Mouse (Mus musculus) heart, postnatal 0 days (tissue): ENCODE data around the gene March5.

ENCODE experiments used
- CTCF ChIP-seq: IDR thresholded peaks from 2 replicates; pipeline ENCODE4 v1.5.1; 2016; ENCODE audit warnings: antibody characterized with exemption, control low read depth, low read depth
- EP300 ChIP-seq: IDR thresholded peaks from 2 replicates; pipeline ENCODE4 v1.6.1; 2016; ENCODE audit warnings: antibody characterized with exemption, low read depth

DNA sequence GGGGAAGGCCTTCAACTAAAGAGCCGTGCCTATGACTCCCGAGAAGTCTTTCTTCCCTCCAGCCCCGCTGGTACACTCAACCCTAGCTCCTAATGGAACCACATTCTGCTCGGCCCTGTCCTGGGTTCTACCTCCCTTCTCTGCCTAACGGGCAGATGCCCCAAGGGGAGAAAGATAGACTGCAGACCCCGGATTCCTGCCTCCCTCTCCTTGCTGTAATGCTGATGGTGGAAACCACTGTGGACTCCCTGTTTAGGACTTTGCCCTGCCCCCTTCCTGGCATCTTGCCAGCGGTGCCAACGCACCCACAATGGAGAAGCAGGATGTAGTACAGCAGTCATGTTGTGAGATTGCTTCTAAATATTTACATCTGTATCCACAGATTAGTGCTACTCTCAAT lies 28.5 kb downstream of the March5 start:
- TF ChIP-seq EP300: no peak
- no peak for TF ChIP-seq CTCF
